Mouse (Mus musculus) cerebellum, adult 9-11 months (tissue): ENCODE results near the gene Med10.

Source experiments
- DNase-seq: peaks from one replicate; pipeline ENCODE4 v3.0.0; 2022

Gene Med10

DNA sequence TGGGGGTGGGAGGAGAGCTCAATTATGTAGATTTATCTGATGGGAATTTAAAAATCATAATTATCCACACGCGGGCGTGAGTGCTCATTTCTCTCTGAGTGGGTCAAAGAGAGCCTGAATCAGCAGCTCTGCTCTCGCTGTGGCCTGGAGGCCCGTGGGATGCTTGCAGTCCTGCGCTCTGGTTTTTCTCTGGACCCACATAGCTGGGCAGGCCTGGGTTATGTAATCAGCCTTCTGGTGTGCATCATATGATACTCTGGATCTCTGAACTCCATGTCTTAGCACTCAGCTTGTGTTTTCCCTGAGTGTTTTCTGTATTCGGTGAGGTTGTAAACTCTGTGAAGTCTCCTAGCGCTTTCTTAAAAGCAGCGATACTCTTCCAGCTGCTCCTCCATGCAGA, 30.4 kb downstream of the Med10 start:
- DNase-seq: no peak

DNA sequence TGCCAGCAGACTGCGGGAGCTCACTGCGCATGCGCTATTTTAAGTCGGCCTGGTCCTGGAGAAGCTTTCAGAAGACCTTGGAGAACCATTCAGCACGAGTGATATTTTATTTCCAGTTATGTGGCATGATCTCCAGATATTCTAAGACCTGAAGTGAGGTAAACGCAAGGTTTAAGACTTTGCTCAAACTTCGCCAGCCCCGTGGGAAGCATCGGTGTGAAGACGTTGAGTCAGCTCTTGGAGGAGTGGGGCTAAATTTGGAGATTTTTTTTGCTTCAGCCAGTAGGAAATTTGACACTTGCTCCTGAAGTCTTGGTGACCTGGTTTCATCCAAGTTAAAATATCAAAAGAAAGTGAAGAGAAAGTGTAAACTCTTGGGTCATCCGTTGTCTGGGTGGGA, 31.2 kb downstream of the Med10 start:
- DNase-seq: no peak

DNA sequence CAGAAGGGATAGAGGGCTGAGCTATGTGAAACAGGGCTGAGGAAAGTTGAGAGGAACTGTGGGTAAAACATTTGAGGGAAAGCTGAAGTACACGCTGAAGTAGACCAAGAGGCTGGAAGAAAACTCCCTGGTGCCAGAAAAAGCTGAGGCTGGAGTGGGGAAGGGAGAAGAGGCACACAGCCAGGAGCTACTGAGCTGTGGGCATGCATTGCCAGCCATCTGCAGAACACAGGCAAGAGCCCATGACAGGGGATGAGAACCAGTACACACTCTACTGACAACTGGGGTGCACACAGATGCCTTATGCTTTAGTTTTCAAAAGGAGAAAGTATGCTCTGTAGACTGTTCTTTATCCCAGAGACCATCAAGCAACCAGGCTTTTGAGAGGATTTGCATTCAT, 43.4 kb downstream of the Med10 start:
- no peak for DNase-seq

- DNase-seq: no peak
Observed at GRCm38 (mm10) chr13:69849579-69849978, 47.4 kb downstream of the Med10 start.

GRCm38 (mm10) chr13:69852313-69852712, 50.1 kb downstream of the Med10 start:
- DNase-seq: no peak

- no peak for DNase-seq
Observed at GRCm38 (mm10) chr13:69853425-69854043, 51.3 kb downstream of the Med10 start.

- DNase-seq: no peak
Observed at GRCm38 (mm10) chr13:69855941-69856340, 53.7 kb downstream of the Med10 start.

DNA sequence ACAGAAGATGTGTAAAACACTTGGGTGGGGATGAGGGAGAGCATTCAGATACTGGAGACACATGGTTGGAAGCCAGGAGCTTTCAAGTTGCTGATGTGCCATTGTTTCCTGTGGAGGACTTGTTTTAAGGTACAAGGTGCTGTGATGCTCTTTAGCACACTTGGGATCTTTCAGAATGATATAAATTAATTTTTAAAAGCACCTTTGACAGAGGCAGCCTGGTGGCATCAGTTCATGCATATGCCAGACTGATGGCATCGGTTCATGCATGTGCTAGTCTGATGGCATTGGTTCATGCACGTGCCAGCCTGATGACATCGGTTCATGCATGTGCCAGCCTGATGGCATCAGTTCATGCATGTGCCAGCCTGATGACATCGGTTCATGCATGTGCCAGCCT, 60.1 kb downstream of the Med10 start:
- DNase-seq: no peak

- DNase-seq: no peak
Observed at GRCm38 (mm10) chr13:69864911-69865310, 62.7 kb downstream of the Med10 start.
